Mouse (Mus musculus): ENCODE data around the gene Atox1. TPM values are rescaled to one million over a fixed set of nuclear protein-coding genes. Genes with fewer than 3 reads are reported as not detected.

Gene Atox1
- polyA plus RNA-seq, 1 experiment from 2014 or later, result 117 TPM

Other genes with a start within 250 kb of the Atox1 start
- gene Fat2, start 124.7 kb downstream of the Atox1 start, polyA plus RNA-seq (2018), result not detected in 3 replicates
- 0.30 to 1.5 TPM (median 0.63 TPM) in 3 replicates for gene Sparc, start 38.1 kb downstream of the Atox1 start, polyA plus RNA-seq (2018)
- gene G3bp1, start 8.4 kb upstream of the Atox1 start, polyA plus RNA-seq (2018), result 20.9 to 52.8 TPM (median 25.9 TPM) in 3 replicates
- gene Glra1, start 147.0 kb upstream of the Atox1 start, polyA plus RNA-seq (2018), result not detected in 3 replicates